Mouse (Mus musculus) forebrain, embryonic 15.5 days (tissue): ENCODE results near the gene AU018091. TPM values are rescaled to one million over a fixed set of nuclear protein-coding genes. Genes with fewer than 3 reads are reported as not detected.
"Not testable (repeated sequence)": the region's sequence is repeated elsewhere in the genome, so short reads cannot be mapped to it uniquely, and the experiment has no call there.

Source experiments
- ATAC-seq: fragments of 200-750 bp; cut with Nextera tagmentation; replicated peaks from 2 replicates; pipeline ENCODE4 v1.8.0; 2017; ENCODE audit warnings: mild to moderate bottlenecking, moderate TSS enrichment, moderate library complexity
- H3K27ac ChIP-seq: fragments of 300-500 bp; sonication (generic); replicated peaks from 2 replicates; pipeline ENCODE4 v1.5.1; 2015; ENCODE audit warnings: mild to moderate bottlenecking, inconsistent platforms
- H3K27me3 ChIP-seq: fragments of 300-500 bp; sonication (generic); 2 replicates; pipeline ENCODE4 v1.6.1; 2015; ENCODE audit warnings: inconsistent platforms
- H3K36me3 ChIP-seq: fragments of 300-500 bp; sonication (generic); 2 replicates; pipeline ENCODE4 v1.6.1; 2015; ENCODE audit warnings: mild to moderate bottlenecking, inconsistent platforms
- H3K4me1 ChIP-seq: fragments of 300-500 bp; sonication (generic); 2 replicates; pipeline ENCODE4 v1.6.1; 2015; ENCODE audit warnings: inconsistent platforms
- H3K4me2 ChIP-seq: fragments of 300-500 bp; sonication (generic); replicated peaks from 2 replicates; pipeline ENCODE4 v1.6.1; 2015; ENCODE audit warnings: mild to moderate bottlenecking, inconsistent platforms
- H3K4me3 ChIP-seq: fragments of 300-500 bp; sonication (generic); 2 replicates; pipeline ENCODE4 v1.5.1; 2015; ENCODE audit warnings: mild to moderate bottlenecking, inconsistent platforms
- H3K9ac ChIP-seq: fragments of 300-500 bp; sonication (generic); replicated peaks from 2 replicates; pipeline ENCODE4 v1.6.1; 2015; ENCODE audit warnings: mild to moderate bottlenecking, inconsistent platforms
- H3K9me3 ChIP-seq: fragments of 300-500 bp; sonication (generic); 2 replicates; pipeline ENCODE4 v1.6.1; 2016; ENCODE audit warnings: inconsistent platforms
- WGBS: fragments of 180-500 bp; shearing (Covaris S2); methylation state at CpG from one replicate; pipeline ENCODE4 v1.1.7; 2015; ENCODE audit warnings: mixed read lengths; 5-methylcytosine and 5-hydroxymethylcytosine counted together
- polyA plus RNA-seq: library from polyadenylated mRNA; unstranded; fragments of >200 nt; fragmentation: Nextera tagmentation; extraction: Ambion mirVana; gene quantifications from 2 replicates; pipeline ENCODE4 v1.2.1, GENCODE M21; 2015

The AU018091 gene
- polyA plus RNA-seq, 1 experiment from 2014 or later: not detected

DNA sequence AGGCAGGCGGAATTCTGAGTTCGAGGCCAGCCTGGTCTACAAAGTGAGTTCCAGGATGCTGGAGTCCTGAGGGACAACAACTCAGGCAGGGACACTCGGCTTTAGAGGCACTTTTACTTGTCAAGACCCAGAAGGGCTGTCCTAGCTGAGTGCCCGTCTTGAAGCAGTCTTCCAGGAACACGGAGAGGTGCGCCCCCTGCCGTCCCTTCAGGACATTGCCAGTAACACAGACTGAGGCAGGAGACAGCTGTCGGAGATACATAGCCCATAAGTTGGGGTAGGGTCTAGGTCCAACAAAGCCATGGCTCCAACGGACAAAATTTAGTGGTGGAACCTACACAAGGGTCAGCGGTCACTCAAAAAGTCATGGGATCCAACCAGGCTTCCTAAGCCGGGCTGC lies 29.9 kb upstream of the AU018091 start:
- ATAC-seq: no peak
- no peak overlapping the region for H3K4me2 ChIP-seq
- no peaks in the 10 kb centered on the region for H3K36me3 ChIP-seq
- H3K27ac ChIP-seq: no peak overlapping the region
- H3K4me3 ChIP-seq: no peak overlapping the region
- no peaks in the 10 kb centered on the region for H3K4me1 ChIP-seq
- H3K9ac ChIP-seq: no peak overlapping the region
- 55% methylated on average over 11 of the region's 11 CpGs for WGBS
- no peaks in the 10 kb centered on the region for H3K27me3 ChIP-seq
- H3K9me3 ChIP-seq: no peaks in the 10 kb centered on the region

DNA sequence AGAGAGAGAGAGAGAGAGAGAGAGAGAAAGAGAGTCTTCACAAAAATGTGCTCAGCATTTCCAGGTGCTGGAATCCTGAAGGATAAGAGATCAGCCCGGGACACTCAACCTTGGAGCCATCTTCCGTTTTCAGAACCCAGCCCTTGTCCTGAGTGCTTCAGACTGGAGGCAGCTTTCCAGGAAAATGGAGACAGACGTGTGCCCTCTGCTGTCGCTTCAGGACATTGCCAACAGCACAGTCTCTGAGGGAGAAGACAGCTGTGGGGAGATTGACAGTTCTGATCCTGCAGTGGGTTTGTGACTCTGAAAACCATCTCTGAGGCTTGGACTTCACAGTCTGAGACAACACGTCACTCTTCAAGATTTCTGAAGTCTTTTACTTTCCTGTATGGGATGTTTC lies 26.8 kb upstream of the AU018091 start:
- Histone ChIP-seq H3K4me1 (no peaks in the 10 kb centered on the region), H3K27ac (no peak overlapping the region), H3K9ac (no peak overlapping the region), H3K4me3 (no peak overlapping the region), H3K27me3 (no peaks in the 10 kb centered on the region), H3K9me3 (peaks cover 2% of the 10 kb centered on the region; the same call in 1 of the 2 replicates), H3K4me2 (no peak overlapping the region), H3K36me3 (no peaks in the 10 kb centered on the region)
- 82% methylated on average over 5 of the region's 5 CpGs for WGBS
- no peak for ATAC-seq

GRCm38 (mm10) chr7:3194531-3194930 lies 25.5 kb upstream of the AU018091 start:
- Histone ChIP-seq H3K4me1 (no peaks in the 10 kb centered on the region), H3K9ac (no peak overlapping the region), H3K4me3 (no peak overlapping the region), H3K27ac (no peak overlapping the region), H3K27me3 (no peaks in the 10 kb centered on the region), H3K9me3 (peaks cover 2% of the 10 kb centered on the region; the same call in 1 of the 2 replicates), H3K4me2 (no peak overlapping the region), H3K36me3 (no peaks in the 10 kb centered on the region)
- no peak for ATAC-seq
- WGBS: 89% methylated on average over 4 of the region's 4 CpGs

DNA sequence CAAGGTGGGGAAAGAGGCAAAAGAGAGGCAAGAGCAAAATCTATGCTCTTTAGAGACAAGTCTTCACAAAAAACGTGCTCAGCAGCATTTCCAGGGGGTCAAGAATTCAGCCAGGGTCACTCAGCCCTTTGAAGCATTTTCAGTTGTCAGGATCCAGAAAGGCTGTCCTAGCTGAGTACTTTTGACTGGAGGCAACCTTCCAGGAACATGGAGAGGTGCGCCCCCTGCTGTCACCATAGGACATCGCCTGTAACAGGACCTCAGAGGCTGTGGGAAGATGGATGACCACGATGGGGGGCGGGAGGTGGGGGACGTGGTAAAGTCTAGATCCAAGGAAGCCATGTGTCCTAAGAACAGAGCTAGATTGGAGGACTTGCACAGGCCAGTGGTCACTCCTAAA lies 24.9 kb upstream of the AU018091 start:
- Histone ChIP-seq H3K4me3 (no peak overlapping the region), H3K4me1 (no peaks in the 10 kb centered on the region), H3K36me3 (no peaks in the 10 kb centered on the region), H3K9me3 (peaks cover 2% of the 10 kb centered on the region; the same call in 1 of the 2 replicates), H3K4me2 (no peak overlapping the region), H3K27ac (no peak overlapping the region), H3K27me3 (no peaks in the 10 kb centered on the region), H3K9ac (no peak overlapping the region)
- ATAC-seq: no peak
- WGBS: 17% methylated on average over 6 of the region's 6 CpGs

DNA sequence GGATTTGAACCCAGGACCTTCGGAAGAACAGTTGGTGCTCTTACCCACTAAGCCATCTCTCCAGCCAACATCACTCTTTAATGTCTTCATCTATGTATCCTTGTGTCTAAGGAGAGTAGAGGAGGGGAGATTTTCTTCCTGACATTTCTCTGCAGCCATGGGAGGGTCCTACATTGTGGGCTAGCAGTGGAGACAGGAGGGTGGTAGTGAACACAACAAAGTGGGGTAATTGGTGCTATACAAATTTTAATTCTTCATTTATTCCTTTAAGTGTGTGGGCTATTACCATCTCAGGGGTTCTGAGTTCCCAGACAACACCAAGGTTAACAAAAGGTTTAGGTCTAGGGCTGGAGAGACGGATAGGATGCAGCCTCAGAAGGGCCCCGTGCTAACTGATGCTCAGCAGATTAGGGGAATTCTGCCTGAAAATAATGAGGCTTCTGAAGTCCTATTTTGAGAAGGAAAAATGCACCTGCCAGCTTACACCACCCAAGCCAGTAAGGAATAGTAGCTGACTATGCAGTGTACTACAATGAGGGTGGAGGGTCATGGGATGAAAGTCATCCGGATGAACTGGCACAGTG lies 24.1 kb upstream of the AU018091 start:
- H3K27me3 ChIP-seq: no peaks in the 10 kb centered on the region
- ATAC-seq: no peak

GRCm38 (mm10) chr7:3191971-3192498 lies 23.0 kb upstream of the AU018091 start:
- Histone ChIP-seq H3K4me2 (no peak overlapping the region), H3K36me3 (no peaks in the 10 kb centered on the region), H3K27me3 (no peaks in the 10 kb centered on the region), H3K9me3 (peaks cover 2% of the 10 kb centered on the region; the same call in 1 of the 2 replicates), H3K4me3 (no peak overlapping the region), H3K4me1 (no peaks in the 10 kb centered on the region), H3K27ac (no peak overlapping the region), H3K9ac (no peak overlapping the region)
- no peak for ATAC-seq
- WGBS: 90% methylated on average over 12 of the region's 12 CpGs

More for the DNA sequence above, 24.1 kb upstream of the AU018091 start:
- H3K4me1 ChIP-seq: no peaks in the 10 kb centered on the region
- H3K9ac ChIP-seq: no peak overlapping the region
- H3K4me3 ChIP-seq: no peak overlapping the region
- no peaks in the 10 kb centered on the region for H3K36me3 ChIP-seq
- no peak overlapping the region for H3K4me2 ChIP-seq
- 73% methylated on average over 4 of the region's 4 CpGs for WGBS
- H3K27ac ChIP-seq: no peak overlapping the region
- H3K9me3 ChIP-seq: peaks cover 2% of the 10 kb centered on the region; the same call in 1 of the 2 replicates

DNA sequence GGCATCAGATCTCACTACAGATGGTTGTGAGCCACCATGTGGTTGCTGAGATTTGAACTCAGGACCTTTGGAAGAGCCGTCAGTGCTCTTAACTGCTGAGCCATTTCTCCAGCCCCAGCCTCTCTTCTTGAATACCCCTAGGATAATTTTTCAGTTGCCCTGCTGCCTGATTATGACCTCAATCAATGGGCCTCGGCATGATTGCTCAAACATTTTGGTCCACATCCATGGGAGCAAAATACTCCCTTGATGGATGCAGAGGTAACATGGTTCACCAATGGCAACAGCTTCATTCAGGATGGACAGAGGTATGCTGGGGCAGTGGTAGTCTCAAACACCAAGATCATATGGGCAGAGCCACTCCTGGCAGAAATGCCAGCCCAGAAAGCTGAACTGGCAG lies 17.7 kb upstream of the AU018091 start:
- not testable (repeated sequence) for H3K27me3 ChIP-seq, H3K4me3 ChIP-seq, H3K4me2 ChIP-seq, H3K4me1 ChIP-seq, ATAC-seq, H3K9me3 ChIP-seq, H3K27ac ChIP-seq, H3K36me3 ChIP-seq, H3K9ac ChIP-seq
- WGBS: 86% methylated on average over 2 of the region's 2 CpGs

DNA sequence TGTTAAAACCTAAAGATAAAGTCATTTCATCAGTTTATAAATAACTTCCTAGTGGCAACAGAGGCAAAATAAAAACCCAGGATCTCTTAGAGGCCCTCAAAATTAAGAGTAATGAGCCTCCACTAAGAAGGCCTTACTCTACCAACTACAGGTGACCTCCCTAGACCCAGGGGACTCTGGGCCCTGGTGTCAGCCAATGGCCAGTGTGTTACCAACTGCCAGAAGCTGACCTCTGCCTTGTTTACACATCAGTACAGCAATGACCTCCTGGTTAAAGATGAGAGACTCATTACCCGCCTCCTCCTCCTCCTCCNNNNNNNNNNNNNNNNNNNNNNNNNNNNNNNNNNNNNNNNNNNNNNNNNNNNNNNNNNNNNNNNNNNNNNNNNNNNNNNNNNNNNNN lies 17.1 kb upstream of the AU018091 start:
- Histone ChIP-seq H3K4me2 (no peak overlapping the region), H3K9me3 (no peaks in the 10 kb centered on the region), H3K9ac (no peak overlapping the region), H3K27me3 (no peaks in the 10 kb centered on the region), H3K27ac (no peak overlapping the region), H3K36me3 (no peaks in the 10 kb centered on the region), H3K4me1 (no peaks in the 10 kb centered on the region), H3K4me3 (no peak overlapping the region)
- no peak for ATAC-seq
- WGBS: 80% methylated on average over 1 of the region's 1 CpGs

DNA sequence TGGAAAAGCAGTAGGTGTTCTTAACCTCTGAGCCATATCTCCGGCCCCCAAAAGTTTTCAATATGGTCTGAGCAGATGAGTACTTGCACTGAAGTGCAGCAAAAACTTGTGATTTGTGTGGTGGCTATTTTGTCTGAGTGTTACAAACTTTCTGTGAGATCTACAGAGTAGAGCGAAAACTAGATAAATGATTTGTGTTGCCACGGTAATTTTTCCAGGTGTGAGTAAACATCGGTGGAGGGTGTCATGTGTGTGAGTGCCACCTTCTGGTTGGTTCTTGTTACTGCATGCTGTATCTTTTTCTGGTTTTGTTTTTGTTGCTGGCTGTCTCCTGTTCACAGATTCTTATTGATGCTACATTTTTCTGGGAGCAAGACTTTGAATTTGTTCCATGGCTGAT lies 15.4 kb upstream of the AU018091 start:
- Histone ChIP-seq H3K27ac (no peak overlapping the region), H3K4me2 (no peak overlapping the region), H3K27me3 (no peaks in the 10 kb centered on the region), H3K9me3 (no peaks in the 10 kb centered on the region), H3K36me3 (no peaks in the 10 kb centered on the region), H3K4me3 (no peak overlapping the region), H3K4me1 (no peaks in the 10 kb centered on the region), H3K9ac (no peak overlapping the region)
- ATAC-seq: no peak
- 45% methylated on average over 4 of the region's 4 CpGs for WGBS

- not testable (repeated sequence) for H3K9me3 ChIP-seq, ATAC-seq, H3K9ac ChIP-seq, H3K27ac ChIP-seq, H3K4me1 ChIP-seq, H3K4me3 ChIP-seq, H3K27me3 ChIP-seq, H3K36me3 ChIP-seq, H3K4me2 ChIP-seq
- WGBS: 91% methylated on average over 24 of the region's 24 CpGs
Observed at GRCm38 (mm10) chr7:3180958-3181357, 12.0 kb upstream of the AU018091 start.

- ATAC-seq: no peak
- no peaks in the 10 kb centered on the region for H3K27me3 ChIP-seq
- no peaks in the 10 kb centered on the region for H3K36me3 ChIP-seq
- H3K4me2 ChIP-seq: no peak overlapping the region
- H3K9ac ChIP-seq: no peak overlapping the region
- H3K4me3 ChIP-seq: no peak overlapping the region
- H3K9me3 ChIP-seq: no peaks in the 10 kb centered on the region
- H3K4me1 ChIP-seq: no peaks in the 10 kb centered on the region
- H3K27ac ChIP-seq: no peak overlapping the region
- 85% methylated on average over 1 of the region's 1 CpGs for WGBS
Observed at GRCm38 (mm10) chr7:3168296-3168695, 707 bp downstream of the AU018091 start.

DNA sequence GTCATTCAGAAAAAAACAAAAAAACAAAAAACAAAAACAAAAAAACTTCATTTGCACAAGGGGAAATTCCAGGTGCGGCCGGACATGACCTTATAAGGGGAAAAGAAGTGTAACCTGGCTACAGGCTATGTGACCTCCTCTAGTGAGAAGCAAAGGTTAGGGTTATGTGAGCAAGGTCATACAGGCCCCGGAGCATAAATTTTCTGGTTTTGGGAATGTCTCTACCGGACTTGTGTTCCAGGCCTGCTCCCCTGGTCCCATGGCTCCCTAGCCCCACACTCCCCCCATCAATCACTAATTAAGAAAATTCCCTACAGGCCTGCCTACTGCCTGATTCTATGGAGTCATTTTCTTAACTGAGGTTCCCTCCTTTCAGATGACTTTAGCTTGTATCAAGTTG lies 2.7 kb downstream of the AU018091 start:
- Histone ChIP-seq H3K4me3 (no peak overlapping the region), H3K27me3 (no peaks in the 10 kb centered on the region), H3K9ac (no peak overlapping the region), H3K9me3 (no peaks in the 10 kb centered on the region), H3K36me3 (no peaks in the 10 kb centered on the region), H3K4me2 (no peak overlapping the region), H3K4me1 (no peaks in the 10 kb centered on the region), H3K27ac (no peak overlapping the region)
- WGBS: 96% methylated on average over 4 of the region's 4 CpGs
- ATAC-seq: no peak

GRCm38 (mm10) chr7:3164991-3165390 lies 4.0 kb downstream of the AU018091 start:
- no peak overlapping the region for H3K27ac ChIP-seq
- H3K4me3 ChIP-seq: no peak overlapping the region
- no peak for ATAC-seq
- no peak overlapping the region for H3K9ac ChIP-seq
- no peaks in the 10 kb centered on the region for H3K4me1 ChIP-seq
- H3K27me3 ChIP-seq: no peaks in the 10 kb centered on the region
- no peak overlapping the region for H3K4me2 ChIP-seq
- H3K36me3 ChIP-seq: no peaks in the 10 kb centered on the region
- no peaks in the 10 kb centered on the region for H3K9me3 ChIP-seq
